Mouse (Mus musculus) limb, embryonic 15.5 days (tissue): ENCODE measurements at regions not wholly inside any gene's neighbourhood (a gene's known extent, or its start where the extent isn't known, plus 50 kb on each side); places are given as distances from the start of the nearest gene placed in this dataset.

Experiments
- ATAC-seq: fragments of 200-750 bp; cut with Nextera tagmentation; 2 replicates; pipeline ENCODE4 v1.8.0; 2017; ENCODE audit warnings: low read depth, moderate TSS enrichment; ENCODE audit not compliant: insufficient number of reproducible peaks, low FRiP score, low TSS enrichment
- H3K27ac ChIP-seq: fragments of 300-500 bp; sonication (generic); 2 replicates; pipeline ENCODE4 v1.5.1; 2015; ENCODE audit warnings: moderate library complexity, mild to moderate bottlenecking, inconsistent platforms
- H3K27me3 ChIP-seq: fragments of 300-500 bp; sonication (generic); 2 replicates; pipeline ENCODE4 v1.6.1; 2015; ENCODE audit warnings: inconsistent platforms
- H3K36me3 ChIP-seq: fragments of 300-500 bp; sonication (generic); 2 replicates; pipeline ENCODE4 v1.6.1; 2015; ENCODE audit warnings: inconsistent platforms
- H3K4me1 ChIP-seq: fragments of 300-500 bp; sonication (generic); 2 replicates; pipeline ENCODE4 v1.6.1; 2015; ENCODE audit warnings: inconsistent platforms
- H3K4me2 ChIP-seq: fragments of 300-500 bp; sonication (generic); 2 replicates; pipeline ENCODE4 v1.6.1; 2015; ENCODE audit warnings: mild to moderate bottlenecking, inconsistent platforms
- H3K4me3 ChIP-seq: fragments of 300-500 bp; sonication (generic); 2 replicates; pipeline ENCODE4 v1.5.1; 2015; ENCODE audit warnings: mild to moderate bottlenecking, inconsistent platforms
- H3K9ac ChIP-seq: fragments of 300-500 bp; sonication (generic); 2 replicates; pipeline ENCODE4 v1.6.1; 2015; ENCODE audit warnings: inconsistent platforms
- H3K9me3 ChIP-seq: fragments of 300-500 bp; sonication (generic); 2 replicates; pipeline ENCODE4 v1.6.1; 2016; ENCODE audit warnings: inconsistent platforms
- WGBS: fragments of 180-500 bp; shearing (Covaris S2); methylation state at CpG from one replicate; pipeline ENCODE4 v1.1.7; 2015; 5-methylcytosine and 5-hydroxymethylcytosine counted together

GRCm38 (mm10) chr12:110077211-110077884 is 201.5 kb upstream of the Dio3 start:
- Histone ChIP-seq H3K4me1 (0 out of 2 replicates have a peak, but pooled peaks cover 5% of the 10 kb centered on the region), H3K4me3 (no peak overlapping the region), H3K36me3 (no peaks in the 10 kb centered on the region), H3K27me3 (no peaks in the 10 kb centered on the region), H3K4me2 (no peak overlapping the region), H3K9me3 (no peaks in the 10 kb centered on the region), H3K27ac (no peak overlapping the region), H3K9ac (no peak overlapping the region)
- ATAC-seq: no peak
- 37% methylated on average over 6 of the region's 6 CpGs for WGBS

GRCm38 (mm10) chr12:110078081-110078505 is 200.8 kb upstream of the Dio3 start:
- no peak for ATAC-seq
- Histone ChIP-seq H3K27me3 (peaks cover 6% of the 10 kb centered on the region; the same call in 1 of the 2 replicates), H3K4me1 (peaks cover 8% of the 10 kb centered on the region), H3K9me3 (no peaks in the 10 kb centered on the region), H3K36me3 (no peaks in the 10 kb centered on the region), H3K9ac (no peak overlapping the region), H3K27ac (no peak overlapping the region), H3K4me2 (no peak overlapping the region), H3K4me3 (no peak overlapping the region)
- 50% methylated on average over 13 of the region's 13 CpGs for WGBS

GRCm38 (mm10) chr12:110081831-110082615 is 196.8 kb upstream of the Dio3 start:
- Histone ChIP-seq H3K36me3 (no peaks in the 10 kb centered on the region), H3K4me3 (no peak overlapping the region), H3K9me3 (no peaks in the 10 kb centered on the region), H3K4me1 (peaks cover 6% of the 10 kb centered on the region), H3K9ac (no peak overlapping the region), H3K4me2 (no peak overlapping the region), H3K27ac (no peak overlapping the region), H3K27me3 (peaks cover 17% of the 10 kb centered on the region; the same call in 1 of the 2 replicates)
- WGBS: 77% methylated on average over 3 of the region's 3 CpGs
- ATAC-seq: no peak

GRCm38 (mm10) chr12:110082921-110083320 is 195.9 kb upstream of the Dio3 start:
- WGBS: 18% methylated on average over 13 of the region's 13 CpGs
- peaks cover 4% of the 10 kb centered on the region for H3K4me1 ChIP-seq
- H3K9me3 ChIP-seq: no peaks in the 10 kb centered on the region
- no peak overlapping the region for H3K4me2 ChIP-seq
- no peak overlapping the region for H3K9ac ChIP-seq
- H3K4me3 ChIP-seq: no peak overlapping the region
- H3K27me3 ChIP-seq: peaks cover 17% of the 10 kb centered on the region; the same call in 1 of the 2 replicates
- H3K36me3 ChIP-seq: no peaks in the 10 kb centered on the region
- H3K27ac ChIP-seq: no peak overlapping the region
- no peak for ATAC-seq

- no peak for ATAC-seq
- Histone ChIP-seq H3K9me3 (no peaks in the 10 kb centered on the region), H3K4me3 (no peak overlapping the region), H3K36me3 (no peaks in the 10 kb centered on the region), H3K27ac (no peak overlapping the region), H3K9ac (no peak overlapping the region), H3K4me1 (peaks cover 4% of the 10 kb centered on the region), H3K4me2 (no peak overlapping the region), H3K27me3 (peaks cover 17% of the 10 kb centered on the region; the same call in 1 of the 2 replicates)
- WGBS: 35% methylated on average over 5 of the region's 5 CpGs
Observed at GRCm38 (mm10) chr12:110083471-110083870, 195.4 kb upstream of the Dio3 start.

GRCm38 (mm10) chr12:110086921-110087320 is 191.9 kb upstream of the Dio3 start:
- Histone ChIP-seq H3K4me2 (no peak overlapping the region), H3K9me3 (no peaks in the 10 kb centered on the region), H3K27me3 (peaks cover 17% of the 10 kb centered on the region; the same call in 1 of the 2 replicates), H3K4me1 (peaks cover 4% of the 10 kb centered on the region), H3K36me3 (no peaks in the 10 kb centered on the region), H3K4me3 (no peak overlapping the region), H3K9ac (no peak overlapping the region), H3K27ac (no peak overlapping the region)
- 71% methylated on average over 2 of the region's 2 CpGs for WGBS
- ATAC-seq: no peak

- H3K9me3 ChIP-seq: no peaks in the 10 kb centered on the region
- no peaks in the 10 kb centered on the region for H3K36me3 ChIP-seq
- H3K27me3 ChIP-seq: peaks cover 14% of the 10 kb centered on the region; the same call in 1 of the 2 replicates
- no peak overlapping the region for H3K4me3 ChIP-seq
- H3K27ac ChIP-seq: no peak overlapping the region
- ATAC-seq: no peak
- no peak overlapping the region for H3K4me2 ChIP-seq
- H3K4me1 ChIP-seq: peaks cover 4% of the 10 kb centered on the region
- no peak overlapping the region for H3K9ac ChIP-seq
Observed at GRCm38 (mm10) chr12:110087812-110088211, 191.1 kb upstream of the Dio3 start.

GRCm38 (mm10) chr12:110102186-110102585 is 176.7 kb upstream of the Dio3 start:
- 86% methylated on average over 7 of the region's 7 CpGs for WGBS
- Histone ChIP-seq H3K27ac (no peak overlapping the region), H3K36me3 (no peaks in the 10 kb centered on the region), H3K27me3 (no peaks in the 10 kb centered on the region), H3K9me3 (no peaks in the 10 kb centered on the region), H3K4me2 (no peak overlapping the region), H3K4me3 (no peak overlapping the region), H3K9ac (no peak overlapping the region), H3K4me1 (no peaks in the 10 kb centered on the region)
- ATAC-seq: no peak

GRCm38 (mm10) chr12:110112051-110112722 is 166.7 kb upstream of the Dio3 start:
- Histone ChIP-seq H3K9ac (no peak overlapping the region), H3K9me3 (no peaks in the 10 kb centered on the region), H3K27me3 (no peaks in the 10 kb centered on the region), H3K4me1 (no peaks in the 10 kb centered on the region), H3K27ac (no peak overlapping the region), H3K36me3 (no peaks in the 10 kb centered on the region), H3K4me2 (no peak overlapping the region), H3K4me3 (no peak overlapping the region)
- 63% methylated on average over 11 of the region's 11 CpGs for WGBS
- ATAC-seq: no peak

- 77% methylated on average over 7 of the region's 7 CpGs for WGBS
- Histone ChIP-seq H3K4me3 (no peak overlapping the region), H3K27me3 (no peaks in the 10 kb centered on the region), H3K9me3 (no peaks in the 10 kb centered on the region), H3K4me2 (no peak overlapping the region), H3K4me1 (no peaks in the 10 kb centered on the region), H3K27ac (no peak overlapping the region), H3K36me3 (no peaks in the 10 kb centered on the region), H3K9ac (no peak overlapping the region)
- no peak for ATAC-seq
Observed at GRCm38 (mm10) chr12:110112723-110113105, 166.2 kb upstream of the Dio3 start.

- Histone ChIP-seq H3K9ac (no peak overlapping the region), H3K36me3 (no peaks in the 10 kb centered on the region), H3K4me3 (no peak overlapping the region), H3K9me3 (no peaks in the 10 kb centered on the region), H3K4me1 (no peaks in the 10 kb centered on the region), H3K27ac (no peak overlapping the region), H3K27me3 (no peaks in the 10 kb centered on the region; the same call in 1 of the 2 replicates), H3K4me2 (no peak overlapping the region)
- ATAC-seq: no peak
- 51% methylated on average over 7 of the region's 7 CpGs for whole genome bisulfite sequencing
Observed at GRCm38 (mm10) chr12:110120141-110120540, 158.7 kb upstream of the Dio3 start.

- Histone ChIP-seq H3K27me3 (no peaks in the 10 kb centered on the region; the same call in 1 of the 2 replicates), H3K4me2 (no peak overlapping the region), H3K36me3 (no peaks in the 10 kb centered on the region), H3K4me3 (no peak overlapping the region), H3K9me3 (no peaks in the 10 kb centered on the region), H3K27ac (no peak overlapping the region), H3K9ac (no peak overlapping the region), H3K4me1 (no peaks in the 10 kb centered on the region)
- no peak for ATAC-seq
- WGBS: 74% methylated on average over 4 of the region's 4 CpGs
Observed at GRCm38 (mm10) chr12:110122976-110123375, 155.9 kb upstream of the Dio3 start.
